Mouse (Mus musculus) forebrain, embryonic 11.5 days (tissue): ENCODE measurements at regions not wholly inside any gene's neighbourhood (a gene's known extent, or its start where the extent isn't known, plus 50 kb on each side); places are given as distances from the start of the nearest gene placed in this dataset.

Experiments
- ATAC-seq: fragments of 200-750 bp; cut with Nextera tagmentation; replicated peaks from 2 replicates; pipeline ENCODE4 v1.8.0; 2017; ENCODE audit warnings: moderate TSS enrichment; ENCODE audit not compliant: low FRiP score
- DNase-seq: peaks from one replicate; pipeline ENCODE4 v3.0.0-alpha.2; 2017; ENCODE audit warnings: low spot score
- H3K27ac ChIP-seq: fragments of 300-500 bp; sonication (generic); 2 replicates; pipeline ENCODE4 v1.5.1; 2014; ENCODE audit warnings: low read depth, low read length
- H3K27me3 ChIP-seq: fragments of 300-500 bp; sonication (generic); 2 replicates; pipeline ENCODE4 v1.6.1; 2014; ENCODE audit warnings: mild to moderate bottlenecking, low read length, mixed read lengths; ENCODE audit not compliant: control insufficient read depth, insufficient read depth
- H3K36me3 ChIP-seq: fragments of 300-500 bp; sonication (generic); 2 replicates; pipeline ENCODE4 v1.6.1; 2014; ENCODE audit warnings: mild to moderate bottlenecking, low read length, moderate library complexity, mixed read lengths; ENCODE audit not compliant: control insufficient read depth, insufficient read depth
- H3K4me1 ChIP-seq: fragments of 300-500 bp; sonication (generic); replicated peaks from 2 replicates; pipeline ENCODE4 v1.6.1; 2014; ENCODE audit warnings: low read length, mixed read lengths; ENCODE audit not compliant: control insufficient read depth, insufficient read depth
- H3K4me2 ChIP-seq: fragments of 300-500 bp; sonication (generic); 2 replicates; pipeline ENCODE4 v1.6.1; 2014; ENCODE audit warnings: low read depth, mild to moderate bottlenecking, low read length, moderate library complexity, mixed read lengths; ENCODE audit not compliant: severe bottlenecking
- H3K4me3 ChIP-seq: fragments of 300-500 bp; sonication (generic); 2 replicates; pipeline ENCODE4 v1.5.1; 2014; ENCODE audit warnings: low read depth, low read length
- H3K9ac ChIP-seq: fragments of 300-500 bp; sonication (generic); 2 replicates; pipeline ENCODE4 v1.6.1; 2014; ENCODE audit warnings: low read length
- H3K9me3 ChIP-seq: fragments of 300-500 bp; sonication (generic); 2 replicates; pipeline ENCODE4 v1.6.1; 2016; ENCODE audit warnings: low read length, mixed read lengths; ENCODE audit not compliant: control insufficient read depth
- WGBS: fragments of 180-500 bp; shearing (Covaris S2); extraction: QIAGEN DNeasy Blood & Tissue Kit; methylation state at CpG from one replicate; pipeline ENCODE4 v1.1.7; 2014; 5-methylcytosine and 5-hydroxymethylcytosine counted together

- Histone ChIP-seq H3K4me3 (no peak overlapping the region), H3K27me3 (no peaks in the 10 kb centered on the region), H3K9ac (no peak overlapping the region), H3K4me1 (no peaks in the 10 kb centered on the region), H3K9me3 (peaks cover 4% of the 10 kb centered on the region; the same call in 1 of the 2 replicates), H3K36me3 (no peaks in the 10 kb centered on the region), H3K4me2 (no peak overlapping the region), H3K27ac (no peak overlapping the region)
- ATAC-seq (no peak), DNase-seq (no peak)
- 74% methylated on average over 4 of the region's 4 CpGs for WGBS
Observed at GRCm38 (mm10) chr10:14215512-14215911, 249.6 kb downstream of the Hivep2 start.

- Histone ChIP-seq H3K36me3 (no peaks in the 10 kb centered on the region), H3K27me3 (no peaks in the 10 kb centered on the region), H3K4me3 (no peak overlapping the region), H3K4me1 (no peaks in the 10 kb centered on the region), H3K9me3 (peaks cover 4% of the 10 kb centered on the region; the same call in 1 of the 2 replicates), H3K9ac (no peak overlapping the region), H3K4me2 (no peak overlapping the region), H3K27ac (no peak overlapping the region)
- no peak for ATAC-seq
- 92% methylated on average over 5 of the region's 5 CpGs for WGBS
- DNase-seq: no peak
Observed at GRCm38 (mm10) chr10:14213536-14213935, 247.7 kb downstream of the Hivep2 start.

GRCm38 (mm10) chr10:14211926-14212325 lies 246.1 kb downstream of the Hivep2 start:
- no peak for ATAC-seq
- no peak overlapping the region for H3K9ac ChIP-seq
- no peaks in the 10 kb centered on the region for H3K4me1 ChIP-seq
- H3K27me3 ChIP-seq: no peaks in the 10 kb centered on the region
- WGBS: 88% methylated on average over 6 of the region's 6 CpGs
- no peaks in the 10 kb centered on the region for H3K9me3 ChIP-seq
- no peaks in the 10 kb centered on the region for H3K36me3 ChIP-seq
- no peak overlapping the region for H3K27ac ChIP-seq
- no peak overlapping the region for H3K4me3 ChIP-seq
- H3K4me2 ChIP-seq: no peak overlapping the region
- no peak for DNase-seq

GRCm38 (mm10) chr10:14211481-14211880 lies 245.6 kb downstream of the Hivep2 start:
- no peaks in the 10 kb centered on the region for H3K36me3 ChIP-seq
- DNase-seq (no peak), ATAC-seq (no peak)
- 88% methylated on average over 6 of the region's 6 CpGs for WGBS
- no peak overlapping the region for H3K4me3 ChIP-seq
- no peak overlapping the region for H3K4me2 ChIP-seq
- H3K9ac ChIP-seq: no peak overlapping the region
- no peaks in the 10 kb centered on the region for H3K9me3 ChIP-seq
- no peak overlapping the region for H3K27ac ChIP-seq
- H3K4me1 ChIP-seq: no peaks in the 10 kb centered on the region
- H3K27me3 ChIP-seq: no peaks in the 10 kb centered on the region

- H3K9ac ChIP-seq: no peak overlapping the region
- H3K4me2 ChIP-seq: no peak overlapping the region
- H3K27ac ChIP-seq: no peak overlapping the region
- DNase-seq: no peak
- 90% methylated on average over 8 of the region's 8 CpGs for WGBS
- H3K36me3 ChIP-seq: no peaks in the 10 kb centered on the region
- no peaks in the 10 kb centered on the region for H3K9me3 ChIP-seq
- H3K4me1 ChIP-seq: no peaks in the 10 kb centered on the region
- H3K4me3 ChIP-seq: no peak overlapping the region
- no peak for ATAC-seq
- H3K27me3 ChIP-seq: no peaks in the 10 kb centered on the region
Observed at GRCm38 (mm10) chr10:14210445-14210844, 244.6 kb downstream of the Hivep2 start.

- Histone ChIP-seq H3K4me2 (no peak overlapping the region), H3K27ac (no peak overlapping the region), H3K4me3 (no peak overlapping the region), H3K9me3 (no peaks in the 10 kb centered on the region), H3K27me3 (no peaks in the 10 kb centered on the region), H3K36me3 (no peaks in the 10 kb centered on the region), H3K4me1 (no peaks in the 10 kb centered on the region), H3K9ac (no peak overlapping the region)
- ATAC-seq (no peak), DNase-seq (no peak)
- 89% methylated on average over 6 of the region's 6 CpGs for WGBS
Observed at GRCm38 (mm10) chr10:14210045-14210444, 244.2 kb downstream of the Hivep2 start.

- Histone ChIP-seq H3K27ac (no peak overlapping the region), H3K9me3 (no peaks in the 10 kb centered on the region), H3K27me3 (no peaks in the 10 kb centered on the region), H3K36me3 (no peaks in the 10 kb centered on the region), H3K4me2 (no peak overlapping the region), H3K4me3 (no peak overlapping the region), H3K9ac (no peak overlapping the region), H3K4me1 (no peaks in the 10 kb centered on the region)
- ATAC-seq (no peak), DNase-seq (no peak)
- WGBS: 80% methylated on average over 6 of the region's 6 CpGs
Observed at GRCm38 (mm10) chr10:14208206-14208605, 242.3 kb downstream of the Hivep2 start.

GRCm38 (mm10) chr10:14207616-14208015 lies 241.7 kb downstream of the Hivep2 start:
- H3K36me3 ChIP-seq: no peaks in the 10 kb centered on the region
- H3K27me3 ChIP-seq: no peaks in the 10 kb centered on the region
- ATAC-seq: no peak
- no peaks in the 10 kb centered on the region for H3K4me1 ChIP-seq
- no peak overlapping the region for H3K4me3 ChIP-seq
- DNase-seq: no peak
- H3K9ac ChIP-seq: no peak overlapping the region
- no peaks in the 10 kb centered on the region for H3K9me3 ChIP-seq
- no peak overlapping the region for H3K27ac ChIP-seq
- 77% methylated on average over 5 of the region's 5 CpGs for WGBS
- H3K4me2 ChIP-seq: no peak overlapping the region

GRCm38 (mm10) chr10:14207051-14207570 lies 241.2 kb downstream of the Hivep2 start:
- DNase-seq: no peak
- ATAC-seq: no peak
- Histone ChIP-seq H3K27ac (no peak overlapping the region), H3K9me3 (no peaks in the 10 kb centered on the region), H3K9ac (no peak overlapping the region), H3K4me2 (no peak overlapping the region), H3K27me3 (no peaks in the 10 kb centered on the region), H3K4me3 (no peak overlapping the region), H3K4me1 (no peaks in the 10 kb centered on the region), H3K36me3 (no peaks in the 10 kb centered on the region)
- WGBS: 78% methylated on average over 5 of the region's 5 CpGs
